Mouse (Mus musculus) cerebellum, postnatal 36 days (tissue): Measurements from ENCODE around the gene Zbtb7b.

Experiments
- DNase-seq, 2 experiments: peaks; one replicate each; pipeline ENCODE4 v3.0.0; 2021 to 2022; ENCODE audit warnings: mixed read lengths in 2 of 2

Zbtb7b gene

GRCm38 (mm10) chr3:89418170-89418860 lies 23.7 kb upstream of the Zbtb7b start, which contains the start of the genes Cks1b and Shc1:
TSS of gene Cks1b (minus strand) at chr3:89418383.
TSS of gene Shc1 (plus strand) at chr3:89418443.
- DNase-seq = peak; percentile 83 to 86

GRCm38 (mm10) chr3:89417840-89418169 lies 23.2 kb upstream of the Zbtb7b start:
- no peak for DNase-seq

- DNase-seq = no peak
Observed at GRCm38 (mm10) chr3:89417131-89417530, 22.6 kb upstream of the Zbtb7b start.

GRCm38 (mm10) chr3:89416158-89416557 lies 21.6 kb upstream of the Zbtb7b start:
- no peak for DNase-seq

GRCm38 (mm10) chr3:89411490-89412393 lies 17.2 kb upstream of the Zbtb7b start, which contains the start of gene Flad1:
TSS of gene Flad1 (minus strand) at chr3:89411870.
- peak; percentile 96 to 100 for DNase-seq

- DNase-seq = no peak
Observed at GRCm38 (mm10) chr3:89410864-89411263, 16.3 kb upstream of the Zbtb7b start.

GRCm38 (mm10) chr3:89409701-89410100 lies 15.1 kb upstream of the Zbtb7b start:
- DNase-seq = no peak

GRCm38 (mm10) chr3:89408448-89408847 lies 13.9 kb upstream of the Zbtb7b start:
- no peak for DNase-seq

GRCm38 (mm10) chr3:89406887-89407286 lies 12.3 kb upstream of the Zbtb7b start:
- no peak for DNase-seq

GRCm38 (mm10) chr3:89402693-89403092 lies 8.1 kb upstream of the Zbtb7b start, which contains the start of gene Lenep:
TSS of gene Lenep (minus strand) at chr3:89402793.
- DNase-seq = no peak

- DNase-seq = no peak
Observed at GRCm38 (mm10) chr3:89401329-89401728, 6.8 kb upstream of the Zbtb7b start.

- DNase-seq = no peak
Observed at GRCm38 (mm10) chr3:89396654-89397005, 2.1 kb upstream of the Zbtb7b start.

- peak; percentile 69 to 70 for DNase-seq
Observed at GRCm38 (mm10) chr3:89395806-89396653, 1.5 kb upstream of the Zbtb7b start.

GRCm38 (mm10) chr3:89395419-89395805 lies 836 bp upstream of the Zbtb7b start:
- no peak for DNase-seq

GRCm38 (mm10) chr3:89394894-89395256 lies 299 bp upstream of the Zbtb7b start:
- DNase-seq = peak; percentile 88

GRCm38 (mm10) chr3:89393605-89394004 lies 971 bp downstream of the Zbtb7b start:
- DNase-seq = peak; percentile 97 to 99

GRCm38 (mm10) chr3:89392871-89393311 lies 1.7 kb downstream of the Zbtb7b start:
- DNase-seq = peak; percentile 34 to 56

- peak; percentile 54 to 60 for DNase-seq
Observed at GRCm38 (mm10) chr3:89391663-89392511, 2.7 kb downstream of the Zbtb7b start.

- DNase-seq = peak; percentile 26 to 34
Observed at GRCm38 (mm10) chr3:89390699-89391662, 3.6 kb downstream of the Zbtb7b start.

- peak; percentile 29 to 33 for DNase-seq
Observed at GRCm38 (mm10) chr3:89390111-89390515, 4.5 kb downstream of the Zbtb7b start.
